Mouse (Mus musculus) CH12.LX (cell line): ENCODE data around the gene Inha. TPM values are rescaled to one million over a fixed set of nuclear protein-coding genes. Genes with fewer than 3 reads are reported as not detected.
A peak's percentile ranks its signal among the peaks of the same experiment; 100 is the strongest.

Experiments used
- DNase-seq: peaks from one replicate; pipeline ENCODE4 v3.0.0-alpha.2; 2013; ENCODE audit errors: extremely low read depth
- H3K27ac ChIP-seq: 2 replicates; pipeline ENCODE4 v1.5.1; 2012; ENCODE audit warnings: low read depth, mild to moderate bottlenecking, control low read depth, moderate library complexity; ENCODE audit not compliant: insufficient read depth
- H3K27me3 ChIP-seq: replicated peaks from 2 replicates; pipeline ENCODE3; 2012; ENCODE audit warnings: inconsistent platforms
- H3K36me3 ChIP-seq, 2 experiments: replicated peaks in 1 of 2; 2 replicates each; pipeline versions ENCODE3 to v1.6.1; 2012; ENCODE audit warnings: inconsistent platforms in 1 of 2, low read length in 1 of 2, mild to moderate bottlenecking in 1 of 2, mixed read lengths in 1 of 2, moderate library complexity in 1 of 2; ENCODE audit not compliant: control insufficient read depth in 1 of 2, insufficient read depth in 1 of 2
- H3K4me1 ChIP-seq, 2 experiments: 2 replicates each; pipeline ENCODE4 v1.6.1; 2012; ENCODE audit warnings: inconsistent platforms in 1 of 2, moderate library complexity in 1 of 2; ENCODE audit not compliant: insufficient read depth in 2 of 2, control insufficient read depth in 1 of 2
- H3K4me2 ChIP-seq: 2 replicates; pipeline ENCODE4 v1.6.1; 2012; ENCODE audit warnings: low read depth, mild to moderate bottlenecking, control low read depth; ENCODE audit not compliant: poor library complexity, insufficient read depth, severe bottlenecking
- H3K4me3 ChIP-seq, 3 experiments: fragments of 150-350 bp in 1 of 3; sonication (generic) in 1 of 3; replicated peaks in 1 of 3; 2 replicates each; pipeline versions ENCODE3 to v1.5.1; 2011 to 2012; ENCODE audit warnings: low read depth in 2 of 3, low read length in 2 of 3, mild to moderate bottlenecking in 2 of 3, moderate library complexity in 2 of 3, control low read depth in 1 of 3, improper control_type of control experiment in 1 of 3, inconsistent platforms in 1 of 3, mixed read lengths in 1 of 3; ENCODE audit not compliant: poor library complexity in 1 of 3
- H3K79me2 ChIP-seq: replicated peaks from 2 replicates; pipeline ENCODE4 v1.6.1; 2012; ENCODE audit warnings: mild to moderate bottlenecking, moderate library complexity; ENCODE audit not compliant: control insufficient read depth, poor library complexity, insufficient read depth, severe bottlenecking; ENCODE audit errors: extremely low read depth
- H3K9ac ChIP-seq: 2 replicates; pipeline ENCODE4 v1.6.1; 2012; ENCODE audit warnings: low read depth, mild to moderate bottlenecking, control low read depth, moderate library complexity; ENCODE audit not compliant: insufficient read depth
- H3K9me3 ChIP-seq: replicated peaks from 2 replicates; pipeline ENCODE3; 2012; ENCODE audit warnings: low read length, inconsistent platforms, mixed read lengths
- BHLHE40 ChIP-seq: IDR thresholded peaks from 2 replicates; pipeline ENCODE4 v1.6.1; 2011; ENCODE audit warnings: mild to moderate bottlenecking, low read depth, low read length, improper control_type of control experiment
- CHD1 ChIP-seq: IDR thresholded peaks from 2 replicates; pipeline ENCODE4 v1.6.1; 2012; ENCODE audit warnings: low read depth, low read length, improper control_type of control experiment, inconsistent platforms
- CHD2 ChIP-seq: IDR thresholded peaks from 2 replicates; pipeline ENCODE4 v1.6.1; 2011; ENCODE audit warnings: low read length, improper control_type of control experiment
- CTCF ChIP-seq, 2 experiments: IDR thresholded peaks in 1 of 2; conservative IDR thresholded peaks in 1 of 2; 2 replicates each; pipeline ENCODE4 v1.5.1; 2011 to 2012; ENCODE audit warnings: low read depth in 2 of 2, low read length in 2 of 2, improper control_type of control experiment in 1 of 2, inconsistent platforms in 1 of 2, mild to moderate bottlenecking in 1 of 2, moderate library complexity in 1 of 2
- E2F4 ChIP-seq: IDR thresholded peaks from 2 replicates; pipeline ENCODE4 v1.6.1; 2011; ENCODE audit warnings: low read depth, low read length, improper control_type of control experiment; ENCODE audit not compliant: insufficient replicate concordance
- ELF1 ChIP-seq: IDR thresholded peaks from 2 replicates; pipeline ENCODE4 v1.6.1; 2014; ENCODE audit warnings: low read depth, mild to moderate bottlenecking, inconsistent platforms, low read length, improper control_type of control experiment
- EP300 ChIP-seq: IDR thresholded peaks from 2 replicates; pipeline ENCODE4 v1.6.1; 2011; ENCODE audit warnings: low read length, improper control_type of control experiment
- ETS1 ChIP-seq: conservative IDR thresholded peaks from 2 replicates; pipeline ENCODE4 v1.6.1; 2012; ENCODE audit warnings: low read depth, mild to moderate bottlenecking, inconsistent platforms, low read length, improper control_type of control experiment, moderate library complexity
- GABPA ChIP-seq: IDR thresholded peaks from 2 replicates; pipeline ENCODE4 v1.6.1; 2012; ENCODE audit warnings: low read depth, low read length, improper control_type of control experiment, inconsistent platforms; ENCODE audit not compliant: insufficient replicate concordance
- HCFC1 ChIP-seq: IDR thresholded peaks from 2 replicates; pipeline ENCODE4 v1.6.1; 2012; ENCODE audit warnings: low read depth, mild to moderate bottlenecking, inconsistent platforms, low read length, improper control_type of control experiment
- IRF4 ChIP-seq: IDR thresholded peaks from 2 replicates; pipeline ENCODE4 v1.6.1; 2014; ENCODE audit warnings: low read depth, mild to moderate bottlenecking, inconsistent platforms, low read length, improper control_type of control experiment
- JUN ChIP-seq: IDR thresholded peaks from 2 replicates; pipeline ENCODE4 v1.6.1; 2011; ENCODE audit warnings: low read depth, mild to moderate bottlenecking, low read length, improper control_type of control experiment, moderate library complexity; ENCODE audit not compliant: insufficient read depth
- JUND ChIP-seq: conservative IDR thresholded peaks from 2 replicates; pipeline ENCODE4 v1.6.1; 2011; ENCODE audit warnings: low read depth, low read length, improper control_type of control experiment
- KAT2A ChIP-seq: IDR thresholded peaks from 2 replicates; pipeline ENCODE4 v1.6.1; 2012; ENCODE audit warnings: low read length, improper control_type of control experiment, inconsistent platforms; ENCODE audit not compliant: insufficient replicate concordance
- MAFK ChIP-seq: IDR thresholded peaks from 2 replicates; pipeline ENCODE4 v1.6.1; 2011; ENCODE audit warnings: low read length, improper control_type of control experiment; ENCODE audit not compliant: insufficient replicate concordance
- MAX ChIP-seq: IDR thresholded peaks from 2 replicates; pipeline ENCODE4 v1.6.1; 2011; ENCODE audit warnings: low read length, improper control_type of control experiment
- MAZ ChIP-seq: IDR thresholded peaks from 2 replicates; pipeline ENCODE4 v1.6.1; 2012; ENCODE audit warnings: low read depth, mild to moderate bottlenecking, inconsistent platforms, low read length, improper control_type of control experiment, moderate library complexity
- MEF2A ChIP-seq: IDR thresholded peaks from 2 replicates; pipeline ENCODE4 v1.6.1; 2014; ENCODE audit warnings: low read depth, mild to moderate bottlenecking, inconsistent platforms, low read length, improper control_type of control experiment, borderline replicate concordance
- MXI1 ChIP-seq: IDR thresholded peaks from 2 replicates; pipeline ENCODE4 v1.6.1; 2011; ENCODE audit warnings: mild to moderate bottlenecking, low read depth, low read length, improper control_type of control experiment
- MYC ChIP-seq: IDR thresholded peaks from 2 replicates; pipeline ENCODE4 v1.6.1; 2011; ENCODE audit warnings: low read depth, mild to moderate bottlenecking, improper control_type of control experiment, low read length
- NELFE ChIP-seq: IDR thresholded peaks from 2 replicates; pipeline ENCODE4 v1.6.1; 2011; ENCODE audit warnings: low read depth, low read length, improper control_type of control experiment
- NRF1 ChIP-seq: IDR thresholded peaks from 2 replicates; pipeline ENCODE4 v1.6.1; 2014; ENCODE audit warnings: low read depth, mild to moderate bottlenecking, inconsistent platforms, low read length, improper control_type of control experiment, moderate library complexity
- PAX5 ChIP-seq: IDR thresholded peaks from 2 replicates; pipeline ENCODE4 v1.6.1; 2012; ENCODE audit warnings: low read length, inconsistent platforms, mixed read lengths
- POLR2A ChIP-seq: IDR thresholded peaks from 2 replicates; pipeline ENCODE4 v1.6.1; 2011; ENCODE audit warnings: low read depth, mild to moderate bottlenecking, improper control_type of control experiment, low read length
- POLR2AphosphoS2 ChIP-seq: IDR thresholded peaks from 2 replicates; pipeline ENCODE4 v1.6.1; 2011; ENCODE audit warnings: low read depth, low read length, improper control_type of control experiment
- RAD21 ChIP-seq: IDR thresholded peaks from 2 replicates; pipeline ENCODE4 v1.6.1; 2011; ENCODE audit warnings: low read depth, mild to moderate bottlenecking, low read length, improper control_type of control experiment, moderate library complexity
- RCOR1 ChIP-seq: conservative IDR thresholded peaks from 2 replicates; pipeline ENCODE4 v1.6.1; 2012; ENCODE audit warnings: low read depth, mild to moderate bottlenecking, inconsistent platforms, low read length, improper control_type of control experiment
- SIN3A ChIP-seq: IDR thresholded peaks from 2 replicates; pipeline ENCODE4 v1.6.1; 2012; ENCODE audit warnings: low read length, improper control_type of control experiment, inconsistent platforms
- SMC3 ChIP-seq: IDR thresholded peaks from 2 replicates; pipeline ENCODE4 v1.6.1; 2011; ENCODE audit warnings: low read depth, low read length, improper control_type of control experiment
- TBP ChIP-seq: conservative IDR thresholded peaks from 2 replicates; pipeline ENCODE4 v1.6.1; 2011; ENCODE audit warnings: low read depth, low read length, improper control_type of control experiment
- TCF12 ChIP-seq: IDR thresholded peaks from 2 replicates; pipeline ENCODE4 v1.6.1; 2014; ENCODE audit warnings: low read depth, mild to moderate bottlenecking, inconsistent platforms, low read length, improper control_type of control experiment
- UBTF ChIP-seq: IDR thresholded peaks from 2 replicates; pipeline ENCODE4 v1.6.1; 2012; ENCODE audit warnings: low read depth, mild to moderate bottlenecking, inconsistent platforms, low read length, improper control_type of control experiment, moderate library complexity
- USF1 ChIP-seq: IDR thresholded peaks from 2 replicates; pipeline ENCODE4 v1.6.1; 2014; ENCODE audit warnings: low read depth, mild to moderate bottlenecking, inconsistent platforms, low read length, improper control_type of control experiment
- USF2 ChIP-seq: conservative IDR thresholded peaks from 2 replicates; pipeline ENCODE4 v1.6.1; 2011; ENCODE audit warnings: low read depth, low read length, improper control_type of control experiment
- ZC3H11A ChIP-seq: IDR thresholded peaks from 2 replicates; pipeline ENCODE4 v1.6.1; 2012; ENCODE audit warnings: low read depth, mild to moderate bottlenecking, inconsistent platforms, low read length, improper control_type of control experiment
- ZKSCAN1 ChIP-seq: IDR thresholded peaks from 2 replicates; pipeline ENCODE4 v1.6.1; 2012; ENCODE audit warnings: low read depth, inconsistent platforms, low read length, improper control_type of control experiment, borderline replicate concordance
- ZMIZ1 ChIP-seq: IDR thresholded peaks from 2 replicates; pipeline ENCODE4 v1.6.1; 2012; ENCODE audit warnings: low read depth, mild to moderate bottlenecking, inconsistent platforms, low read length, improper control_type of control experiment
- ZNF384 ChIP-seq: IDR thresholded peaks from 2 replicates; pipeline ENCODE4 v1.6.1; 2012; ENCODE audit warnings: low read depth, low read length, improper control_type of control experiment, inconsistent platforms
- dilution Hi-C: fragments of 300-500 bp; cut with MboI; formaldehyde crosslinking; loops from 2 replicates; pipeline ENCODE4 v1.14.3; 2020; ENCODE audit warnings: low sequenced_read_pairs; ENCODE audit not compliant: extremely low pct_unique_long_range_greater_than_20kb, extremely low pct_ligation_motif_present
- in situ Hi-C: fragments of 300-500 bp; cut with MboI; formaldehyde crosslinking; loops from 3 replicates; pipeline ENCODE4 v1.14.3; 2019; ENCODE audit warnings: low sequenced_read_pairs, low pct_ligation_motif_present, low pct_unique_long_range_greater_than_20kb, mixed read lengths
- polyA plus RNA-seq: library from polyadenylated mRNA; unstranded; fragments of >175 nt; gene quantifications from 2 replicates; pipeline ENCODE4 v1.2.1, GENCODE M21; 2012; ENCODE audit warnings: low read depth; ENCODE audit not compliant: insufficient read length
- total RNA-seq, 2 experiments: library from RNA; depleted of rRNA; stranded (reverse); fragments of 300-350 nt in 1 of 2; fragments of >200 nt in 1 of 2; gene quantifications; 2 replicates each; pipeline ENCODE4 v1.2.3; 2012 to 2014

The Inha gene
- total and polyA plus RNA-seq, 3 experiments = not detected

- DNase-seq = peak; percentile 77
- Histone ChIP-seq H3K9ac (no peak overlapping the region; the same call in 1 of the 2 replicates), H3K4me3 (peak overlapping the region; percentile 67 to 81 (median 78)), H3K27ac (no peak overlapping the region), H3K36me3 (peaks cover 27 to 48% of the 10 kb centered on the region in 2 experiments), H3K79me2 (peaks cover 5% of the 10 kb centered on the region; the same call in 1 of the 2 replicates), H3K9me3 (no peaks in the 10 kb centered on the region), H3K4me1 (peaks cover 7 to 24% of the 10 kb centered on the region in 2 experiments), H3K4me2 (peak overlapping the region; percentile 94), H3K27me3 (peaks cover 5% of the 10 kb centered on the region)
- in situ Hi-C loops (no loop called here), dilution Hi-C loops (no loop called here)
- TF ChIP-seq BHLHE40 (no peak), ZNF384 (no peak), NELFE (peak; percentile 26; the same call in 1 of the 2 replicates), TBP (no peak), SIN3A (peak; percentile 78; the same call in 1 of the 2 replicates), CHD1 (no peak), KAT2A (no peak), PAX5 (no peak), ETS1 (no peak), EP300 (no peak), MAZ (no peak), POLR2A (no peak), RCOR1 (no peak), HCFC1 (no peak; the same call in 1 of the 2 replicates), USF2 (no peak; the same call in 1 of the 2 replicates), SMC3 (peak; percentile 75), POLR2AphosphoS2 (no peak), ZC3H11A (no peak), MXI1 (peak; percentile 75), RAD21 (peak; percentile 36), USF1 (no peak), MYC (peak; percentile 41; the same call in 1 of the 2 replicates), JUN (no peak), MAFK (no peak), IRF4 (no peak), CHD2 (no peak), TCF12 (peak; percentile 70), JUND (no peak), MAX (peak; percentile 65), GABPA (no peak), NRF1 (no peak), ZMIZ1 (no peak), ZKSCAN1 (no peak), ELF1 (no peak; the same call in none of the 2 replicates), MEF2A (no peak; the same call in 1 of the 2 replicates), E2F4 (no peak), CTCF (conservative IDR thresholded peaks at IDR 0.05 in 1 of 2, IDR thresholded peaks at IDR 0.05 in 1 of 2; ENCODE audit: low read depth in 2 of 2, low read length in 2 of 2) (peak; percentile 55 to 90), UBTF (no peak)
Measured at GRCm38 (mm10) chr1:75477264-75477965, 29.5 kb upstream of the Inha start.
